Mouse (Mus musculus) spleen, adult 2 months (tissue): ENCODE data around the gene Fcgr1.
"Not testable (repeated sequence)": the region's sequence is repeated elsewhere in the genome, so short reads cannot be mapped to it uniquely, and the experiment has no call there.

ENCODE experiments used
- CTCF ChIP-seq: fragments of 200-500 bp; IDR thresholded peaks from 2 replicates; pipeline ENCODE4 v1.5.1; 2011; ENCODE audit warnings: mild to moderate bottlenecking, inconsistent platforms; ENCODE audit not compliant: insufficient read depth, insufficient read length, insufficient replicate concordance; ENCODE audit errors: extremely low read depth
- POLR2A ChIP-seq: fragments of 200-500 bp; IDR thresholded peaks from 2 replicates; pipeline ENCODE4 v1.6.1; 2011; ENCODE audit warnings: low read depth, low read length, inconsistent platforms

DNA sequence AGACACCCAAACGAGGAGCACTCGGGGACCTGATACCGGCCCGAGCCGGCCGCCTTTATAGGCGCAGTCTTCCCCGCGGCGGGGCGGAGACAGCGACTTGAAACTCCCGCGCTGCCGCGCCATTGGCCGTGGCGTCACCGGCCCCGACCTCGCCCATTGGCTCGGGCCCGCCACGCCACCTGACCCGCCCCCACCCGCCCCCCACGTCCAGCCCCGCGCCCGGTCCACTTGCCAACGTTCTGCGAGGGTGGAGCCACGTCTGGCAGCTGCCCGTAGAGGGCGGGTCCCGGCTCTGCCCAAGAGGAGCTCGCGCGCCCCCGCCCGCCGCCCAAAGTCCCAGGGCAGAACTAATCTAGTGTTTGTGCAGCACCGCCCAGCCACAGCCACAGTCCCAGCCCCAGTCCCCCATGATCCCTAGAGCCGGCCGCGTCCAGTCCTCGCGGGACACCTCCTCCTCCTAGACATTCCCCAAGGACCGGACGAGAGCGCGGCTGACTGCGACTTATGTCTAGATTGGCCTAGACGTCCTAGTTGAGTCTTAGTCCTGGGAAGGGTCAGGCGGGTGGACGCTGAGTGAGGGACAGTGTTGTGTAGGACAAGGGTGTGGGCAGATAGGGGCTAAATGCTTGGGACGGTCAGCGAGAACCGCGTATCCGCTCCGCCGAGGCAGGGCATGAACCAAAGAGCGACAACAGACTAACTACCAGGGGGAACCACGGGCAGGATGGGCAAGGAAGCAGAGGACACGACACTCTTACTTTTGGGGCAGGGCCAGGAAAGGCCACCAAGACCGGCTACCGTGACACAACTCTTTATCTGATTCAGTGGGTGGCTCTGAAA is 54.6 kb downstream of the Fcgr1 start, which contains the start of gene Hist2h3c2:
- not testable (repeated sequence) for TF ChIP-seq POLR2A, CTCF
